Mouse (Mus musculus): ENCODE results near the gene St13. TPM values are rescaled to one million over a fixed set of nuclear protein-coding genes. Genes with fewer than 3 reads are reported as not detected.

The St13 gene
- polyA plus RNA-seq, 1 experiment from 2014 or later = 185 TPM

Other genes starting within 250 kb of the St13 start
- 23.4 and 27.0 TPM in 2 replicates for gene Mrtfa, start 209.3 kb downstream of the St13 start, polyA plus RNA-seq (2015; fragmentation: Nextera tagmentation; extraction: Ambion mirVana)
- 1.1 and 1.2 TPM in 2 replicates for gene Mchr1, start 164.6 kb downstream of the St13 start, polyA plus RNA-seq (2015; fragmentation: Nextera tagmentation; extraction: Ambion mirVana)
- 122 and 128 TPM in 2 replicates for gene Slc25a17, start 39.3 kb downstream of the St13 start, polyA plus RNA-seq (2015; fragmentation: Nextera tagmentation; extraction: Ambion mirVana)
- 13.2 and 13.3 TPM in 2 replicates for gene Xpnpep3, start 61 bp upstream of the St13 start, polyA plus RNA-seq (2015; fragmentation: Nextera tagmentation; extraction: Ambion mirVana)
- gene Dnajb7, start 8.2 kb upstream of the St13 start, polyA plus RNA-seq (2015; fragmentation: Nextera tagmentation; extraction: Ambion mirVana) = 2.1 and 2.2 TPM in 2 replicates
- gene Rbx1, start 66.2 kb upstream of the St13 start, polyA plus RNA-seq (2015; fragmentation: Nextera tagmentation; extraction: Ambion mirVana) = 459 and 522 TPM in 2 replicates
- gene Ep300, start 185.3 kb upstream of the St13 start, polyA plus RNA-seq (2015; fragmentation: Nextera tagmentation; extraction: Ambion mirVana) = 18.6 and 19.0 TPM in 2 replicates

Measured in kidney, embryonic 15.5 days (tissue).